Mouse (Mus musculus) heart, postnatal 10 days (tissue): ENCODE measurements at regions not wholly inside any gene's neighbourhood (a gene's known extent, or its start where the extent isn't known, plus 50 kb on each side); places are given as distances from the start of the nearest gene placed in this dataset.
"Not testable (repeated sequence)": the region's sequence is repeated elsewhere in the genome, so short reads cannot be mapped to it uniquely, and the experiment has no call there.

Experiments
- DNase-seq, 2 experiments: peaks; one replicate each; pipeline ENCODE4 v3.0.0; 2021
- intact Hi-C: fragments of 180-260 bp; cut with DNase I; formaldehyde crosslinking; loops from one replicate; pipeline ENCODE4 v1.15.1; 2025

DNA sequence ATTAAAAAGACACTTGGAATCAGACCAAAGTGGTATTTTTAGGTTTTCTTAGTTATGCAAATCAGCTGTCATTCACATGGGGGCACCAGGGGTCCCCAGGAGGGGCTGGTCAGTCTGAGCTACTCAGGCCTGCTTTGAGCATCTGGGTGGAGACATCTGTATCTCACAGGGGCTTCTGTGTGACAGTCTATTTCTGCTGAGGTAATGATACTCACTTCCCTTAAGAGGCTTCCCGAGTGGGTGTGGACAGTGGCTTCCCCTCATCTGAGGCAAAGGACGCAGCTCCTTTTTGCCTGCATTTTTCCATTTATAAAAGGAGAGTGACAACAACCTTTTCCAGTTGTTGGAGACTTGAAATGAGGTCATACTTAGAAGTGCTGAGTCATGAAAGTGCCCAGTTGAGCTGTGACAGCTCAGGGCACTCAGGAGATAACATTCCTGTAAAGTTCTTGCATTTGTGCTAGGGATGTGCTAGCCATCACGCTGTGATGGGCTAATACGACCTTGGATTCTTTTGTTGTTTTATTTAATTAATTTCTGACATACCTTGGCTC is 136.7 kb downstream of the Kcnrg start:
- intact Hi-C loops, result no loop called here
- DNase-seq, result peak in 1 of 2 experiments; percentile 21

DNA sequence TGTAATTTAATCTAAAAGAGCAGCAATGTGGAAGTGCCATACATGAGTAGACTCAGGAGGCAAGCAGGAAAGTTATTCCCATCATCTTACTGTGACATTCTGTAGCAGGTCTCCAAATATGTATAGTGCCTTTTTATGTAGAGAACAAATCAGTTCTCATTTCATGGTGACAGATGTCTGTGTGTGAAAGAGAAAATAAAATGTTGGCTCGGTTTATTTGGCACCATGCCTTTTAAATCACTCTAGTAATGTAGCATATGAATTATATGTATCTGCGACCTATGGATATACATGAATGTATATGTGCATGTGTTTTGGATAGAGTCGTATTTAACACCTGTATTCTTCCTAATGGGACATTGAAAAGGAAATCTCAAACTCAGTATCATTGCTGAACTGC is 146.2 kb downstream of the Kcnrg start:
- intact Hi-C loops, result no loop called here
- no peak for DNase-seq

DNA sequence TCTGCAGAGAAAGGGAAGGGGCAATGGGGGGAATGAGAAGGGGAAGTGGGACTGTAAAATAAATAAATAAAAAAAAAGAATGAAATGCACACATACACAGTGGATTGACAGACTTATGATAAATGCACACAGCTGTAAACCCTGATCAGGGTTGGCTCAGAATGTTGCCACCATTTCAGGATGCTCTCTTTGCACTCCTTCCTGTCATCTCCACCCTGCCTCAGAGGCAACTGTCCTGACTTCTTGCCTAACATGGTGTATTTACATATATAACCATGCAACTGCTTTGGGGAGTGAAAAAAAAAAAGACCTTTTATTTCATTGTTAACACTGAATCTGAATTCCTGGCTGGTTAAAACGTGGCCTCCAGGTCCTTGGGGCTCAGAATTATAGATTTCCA is 149.4 kb downstream of the Kcnrg start:
- intact Hi-C loops, result no loop called here
- no peak for DNase-seq

DNA sequence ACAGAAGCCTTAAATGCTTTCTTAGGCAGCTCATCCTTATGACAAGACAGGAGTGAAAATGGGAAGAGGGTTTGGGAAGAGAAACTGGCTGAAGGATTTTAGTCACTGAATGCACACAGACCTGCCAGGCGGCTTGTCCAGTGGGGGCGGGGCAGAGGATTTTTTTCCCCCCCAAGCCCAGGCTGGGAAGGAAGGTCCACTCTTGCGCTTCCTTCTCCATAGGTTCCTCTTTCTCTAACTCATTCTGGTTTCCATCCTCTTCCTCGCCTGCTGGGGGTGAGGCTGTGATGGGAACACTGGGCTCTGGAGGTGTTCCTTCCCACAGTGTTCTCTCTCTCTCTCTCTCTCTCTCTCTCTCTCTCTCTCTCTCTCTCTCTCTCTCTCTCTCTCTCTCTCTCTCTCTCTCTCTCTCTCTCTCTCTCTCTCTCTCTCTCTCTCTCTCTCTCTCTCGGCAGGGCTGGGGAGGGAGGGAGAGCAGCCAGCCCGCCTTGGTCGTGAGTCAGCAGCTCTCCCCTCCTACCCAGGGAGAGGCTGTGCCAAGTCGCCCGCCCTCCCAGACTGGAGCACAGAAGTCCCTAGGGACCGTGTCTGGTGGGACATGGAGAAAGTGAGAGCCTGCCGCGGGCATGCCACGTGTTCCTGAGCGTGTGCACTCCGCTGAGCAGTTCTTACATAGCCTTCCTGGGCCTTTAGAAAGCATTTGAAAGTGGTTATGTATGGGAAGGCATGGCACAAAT is 150.0 kb downstream of the Kcnrg start:
- DNase-seq, result peak; percentile 74 to 80
- intact Hi-C loops, result no loop called here

DNA sequence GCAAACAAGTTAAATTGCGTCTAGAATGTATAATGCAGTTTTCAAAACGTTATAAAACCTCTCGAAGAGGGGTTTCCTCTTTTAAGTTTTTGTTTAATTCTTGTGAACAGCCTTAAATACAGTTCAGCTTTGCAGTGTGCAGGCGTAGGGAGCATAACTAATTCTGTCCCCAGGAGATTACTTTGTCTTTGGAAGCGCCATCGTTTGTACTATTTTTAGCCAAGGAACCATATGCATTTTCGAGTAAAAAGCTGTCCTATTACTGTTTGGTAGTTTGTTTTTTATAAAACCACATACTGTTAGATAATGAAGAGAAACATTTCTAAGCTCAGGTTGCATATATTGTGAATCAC is 150.5 kb downstream of the Kcnrg start:
- intact Hi-C loops, result no loop called here
- no peak for DNase-seq

DNA sequence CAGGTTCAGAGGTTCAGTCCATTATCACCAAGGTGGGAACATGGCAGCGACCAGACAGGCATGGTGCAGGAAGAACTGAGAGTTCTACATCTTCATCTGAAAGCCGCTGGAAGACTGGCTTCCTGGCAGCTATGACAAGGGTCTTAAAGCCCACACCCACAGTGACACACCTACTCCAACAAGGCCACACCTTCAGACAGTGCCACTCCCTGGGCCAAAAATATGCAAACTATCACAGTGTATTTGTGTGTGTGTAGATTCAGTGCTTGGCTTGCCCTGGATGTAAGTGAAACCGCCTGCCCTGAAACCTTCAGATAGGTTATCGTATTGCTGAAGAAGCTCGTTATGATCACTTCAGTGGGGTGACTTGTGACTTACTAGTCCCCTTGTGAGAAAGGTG is 151.3 kb downstream of the Kcnrg start:
- intact Hi-C loops, result no loop called here

DNA sequence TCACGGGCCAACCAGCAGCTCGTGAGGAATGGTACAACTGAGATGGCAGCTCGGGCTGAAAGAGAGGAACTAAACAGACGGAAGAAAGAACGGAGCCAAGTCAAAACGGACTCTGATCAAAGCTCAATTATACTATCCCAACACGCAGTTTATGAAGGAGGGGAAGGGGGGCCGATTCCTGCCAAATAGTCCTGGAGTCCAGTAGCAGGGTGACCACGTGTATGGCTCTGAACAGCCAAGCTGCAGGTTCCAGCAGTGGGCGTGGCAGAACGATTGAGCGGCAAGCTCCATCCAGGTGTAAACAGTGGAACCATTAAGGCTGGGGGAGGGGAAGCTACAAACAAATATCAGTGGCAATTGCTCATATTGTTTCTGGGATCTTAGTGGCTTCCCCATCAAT is 152.9 kb downstream of the Kcnrg start:
- DNase-seq, intact Hi-C loops: not testable (repeated sequence)

More for the DNA sequence above, 151.3 kb downstream of the Kcnrg start:
- DNase-seq, result no peak

DNA sequence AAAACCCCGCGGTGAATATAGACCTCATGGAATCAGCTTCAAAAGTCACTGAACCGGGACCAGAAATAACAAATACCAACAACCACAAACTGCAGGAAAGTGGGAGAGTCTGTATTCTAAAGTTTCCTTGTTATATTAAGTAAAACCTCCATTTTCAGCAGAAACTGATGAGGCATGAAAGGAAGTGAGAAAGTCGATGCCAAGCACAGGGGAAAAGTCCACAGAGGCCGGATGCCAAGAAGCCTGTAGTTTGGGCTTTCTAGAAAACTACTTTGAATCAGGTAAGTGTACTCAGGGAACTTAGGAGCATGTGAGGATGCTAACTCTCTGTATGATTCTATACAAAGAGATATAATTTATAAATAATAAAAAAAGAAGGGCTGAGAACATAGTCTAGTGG is 154.8 kb downstream of the Kcnrg start:
- intact Hi-C loops, result no loop called here
- no peak for DNase-seq

DNA sequence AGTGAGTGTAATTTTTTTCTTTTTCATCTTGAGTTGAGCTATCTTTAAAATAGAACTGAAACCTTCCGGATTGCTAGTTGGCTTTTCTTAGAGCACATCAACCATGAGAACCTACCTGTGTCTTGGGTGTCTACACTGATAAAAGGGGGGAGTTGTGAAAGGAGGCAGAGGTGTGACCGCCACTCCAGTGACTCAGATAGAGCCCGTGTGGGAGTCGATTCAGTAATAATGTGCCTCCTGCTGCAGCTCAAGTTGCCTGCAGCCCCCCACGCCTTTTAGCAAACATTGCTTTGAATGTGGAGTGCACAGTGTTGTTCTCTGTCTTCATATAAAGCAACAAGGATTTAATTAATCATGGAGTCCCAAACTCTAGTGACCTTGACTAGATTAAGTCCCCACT is 162.6 kb downstream of the Kcnrg start:
- intact Hi-C loops, result no loop called here
- DNase-seq, result no peak

DNA sequence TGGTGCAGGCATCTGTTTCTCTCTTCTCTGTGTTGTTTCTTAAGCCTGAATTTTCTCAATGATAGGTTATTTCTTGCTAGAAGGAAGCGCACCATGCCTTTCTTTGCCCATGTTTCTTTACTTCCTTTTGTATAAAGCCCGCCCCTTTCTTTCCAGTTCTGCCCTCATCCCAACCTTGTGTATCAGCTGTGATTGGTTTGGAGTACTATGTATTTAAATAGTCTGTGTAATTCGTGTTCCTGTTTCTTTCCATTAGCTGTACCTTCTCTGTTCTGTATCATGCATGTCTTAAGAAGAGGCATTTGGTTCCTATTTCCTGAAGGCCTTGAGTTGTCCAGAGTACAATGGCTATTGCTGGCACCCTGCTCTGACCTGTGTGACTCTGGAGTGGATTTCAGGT is 166.9 kb downstream of the Kcnrg start:
- DNase-seq, result no peak
- intact Hi-C loops, result no loop called here

DNA sequence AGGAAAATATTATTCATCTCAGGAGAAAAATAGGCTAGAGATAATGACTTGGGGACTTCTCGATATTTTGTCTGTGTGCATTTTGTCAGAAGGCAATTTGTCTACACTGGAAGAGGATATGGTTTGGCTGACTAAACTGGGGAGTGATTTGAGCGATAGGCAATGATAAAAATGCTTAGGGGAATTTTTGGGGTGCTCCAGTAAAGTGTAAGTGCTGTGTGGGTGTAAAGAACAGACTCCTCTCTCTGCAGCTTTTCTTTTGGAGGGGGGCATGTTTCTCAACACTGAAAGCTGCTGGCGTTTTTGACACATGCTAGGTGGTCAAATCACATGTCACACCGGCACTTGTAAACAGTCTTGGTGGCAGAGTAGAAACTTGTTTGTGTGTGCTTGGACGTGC is 171.4 kb downstream of the Kcnrg start:
- intact Hi-C loops, result no loop called here
- DNase-seq, result no peak

DNA sequence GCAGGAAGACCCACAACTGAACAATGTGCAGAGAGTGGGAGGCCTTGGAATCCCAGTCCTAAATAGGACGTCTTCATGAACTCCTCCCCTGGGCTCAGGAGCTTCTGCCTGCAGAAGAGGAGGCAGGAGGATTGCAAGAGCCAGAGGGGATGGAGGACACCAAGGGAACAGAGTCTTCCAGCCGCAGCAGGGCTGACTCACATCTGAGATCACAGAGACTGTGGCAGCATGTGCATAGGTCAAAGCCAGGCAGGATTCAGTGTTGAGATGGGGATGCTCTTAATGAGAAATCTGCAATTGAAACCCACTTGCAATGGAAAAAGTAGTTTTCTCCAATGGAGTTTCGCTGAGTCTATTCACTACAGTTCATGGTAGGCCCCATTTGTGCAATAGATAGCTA is 175.9 kb downstream of the Kcnrg start:
- intact Hi-C loops, result no loop called here
- no peak for DNase-seq

DNA sequence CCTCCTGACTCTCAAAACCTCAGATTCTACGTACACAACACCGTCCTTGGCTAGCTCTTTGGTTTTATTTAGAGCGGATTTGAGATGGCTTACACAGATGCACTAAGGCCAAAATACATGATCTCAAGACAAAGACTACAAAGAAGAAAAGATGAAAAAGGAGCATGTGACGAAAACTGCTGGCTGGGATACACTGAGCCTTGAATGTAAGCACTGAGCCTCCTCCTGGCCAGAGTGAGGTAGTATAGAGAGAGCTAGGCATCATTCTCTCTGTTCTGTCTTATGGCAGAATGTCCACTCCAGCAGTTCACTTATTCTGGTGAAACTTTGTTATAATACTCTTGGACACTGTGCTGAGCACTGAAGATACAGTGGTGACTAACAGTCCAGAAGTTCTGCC is 177.4 kb downstream of the Kcnrg start:
- no peak for DNase-seq
- intact Hi-C loops, result no loop called here

DNA sequence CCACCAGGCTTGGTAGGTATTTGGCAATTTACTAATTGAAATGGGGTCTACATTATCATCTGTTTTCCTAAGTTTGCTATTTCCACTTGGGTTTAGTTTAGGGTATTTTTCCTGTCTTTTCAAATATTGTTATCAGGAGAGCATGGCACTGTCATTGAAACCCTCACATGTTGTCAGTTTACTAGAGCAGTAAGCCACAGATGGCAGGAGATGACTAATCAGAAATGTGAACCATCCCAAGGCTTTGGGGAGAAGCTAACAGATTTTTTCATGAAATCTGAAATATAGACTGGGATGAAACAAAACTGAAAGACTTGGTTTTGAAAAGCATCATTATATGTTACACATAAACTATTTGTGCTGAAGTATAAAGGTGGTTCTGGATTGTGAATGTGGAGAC is 178.8 kb downstream of the Kcnrg start:
- no peak for DNase-seq
- intact Hi-C loops, result no loop called here

DNA sequence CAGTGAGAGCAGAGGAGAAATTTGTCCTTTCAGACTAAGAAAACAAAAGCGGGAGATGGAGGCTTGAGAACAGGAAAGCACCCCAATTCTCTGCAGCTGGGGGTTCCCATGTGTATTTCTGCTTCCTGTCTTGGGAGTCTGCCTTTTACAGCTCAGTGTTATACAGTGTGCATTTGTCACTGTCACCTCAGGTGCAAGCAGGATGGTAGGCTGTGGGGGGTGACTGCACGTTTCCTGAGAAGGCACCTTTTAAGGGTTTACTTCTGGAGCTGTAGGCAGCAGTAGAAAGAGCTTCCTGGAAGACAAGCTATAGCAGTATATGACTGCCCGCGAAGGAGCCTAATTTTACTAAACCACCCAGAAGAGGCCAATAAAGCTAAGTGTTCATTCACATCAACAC is 180.5 kb downstream of the Kcnrg start:
- DNase-seq, result no peak
- intact Hi-C loops, result no loop called here

DNA sequence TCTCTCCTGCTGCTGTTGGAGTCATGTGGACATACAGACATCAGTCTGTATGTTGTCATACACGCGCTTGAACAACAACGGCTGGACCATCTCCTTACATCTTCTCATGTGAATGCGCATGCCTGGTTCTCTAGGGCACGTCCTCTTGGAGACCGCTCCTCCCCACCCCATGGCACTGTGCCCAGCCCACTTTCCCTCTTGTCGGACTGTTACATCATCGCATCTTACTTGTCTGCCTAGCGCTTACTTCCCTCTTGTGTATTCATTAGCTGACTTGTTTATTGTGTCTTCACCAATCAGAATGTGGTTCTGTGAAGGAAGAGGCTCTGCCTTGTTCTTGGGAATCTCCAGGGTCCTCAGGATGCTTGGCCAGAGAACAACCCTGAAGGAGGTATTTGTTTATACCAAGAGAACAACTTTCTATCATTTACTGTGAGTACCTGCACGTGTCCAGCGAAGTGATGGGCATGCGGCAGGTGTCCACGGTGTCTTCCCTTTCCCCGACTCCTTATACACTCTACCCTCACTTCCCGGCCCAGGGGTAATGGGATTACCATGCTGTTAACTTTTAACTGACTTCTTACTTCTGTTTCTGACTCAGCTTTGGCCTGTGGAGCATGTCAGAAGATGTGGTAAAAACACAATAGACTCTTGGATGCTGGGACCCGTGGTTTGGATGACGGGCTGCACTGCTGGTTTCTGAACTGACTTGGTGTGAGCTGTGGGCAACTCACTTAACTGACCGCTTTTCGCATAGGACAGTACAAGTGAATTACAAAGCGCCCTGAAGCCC is 181.9 kb downstream of the Kcnrg start:
- intact Hi-C loops, result no loop called here

DNA sequence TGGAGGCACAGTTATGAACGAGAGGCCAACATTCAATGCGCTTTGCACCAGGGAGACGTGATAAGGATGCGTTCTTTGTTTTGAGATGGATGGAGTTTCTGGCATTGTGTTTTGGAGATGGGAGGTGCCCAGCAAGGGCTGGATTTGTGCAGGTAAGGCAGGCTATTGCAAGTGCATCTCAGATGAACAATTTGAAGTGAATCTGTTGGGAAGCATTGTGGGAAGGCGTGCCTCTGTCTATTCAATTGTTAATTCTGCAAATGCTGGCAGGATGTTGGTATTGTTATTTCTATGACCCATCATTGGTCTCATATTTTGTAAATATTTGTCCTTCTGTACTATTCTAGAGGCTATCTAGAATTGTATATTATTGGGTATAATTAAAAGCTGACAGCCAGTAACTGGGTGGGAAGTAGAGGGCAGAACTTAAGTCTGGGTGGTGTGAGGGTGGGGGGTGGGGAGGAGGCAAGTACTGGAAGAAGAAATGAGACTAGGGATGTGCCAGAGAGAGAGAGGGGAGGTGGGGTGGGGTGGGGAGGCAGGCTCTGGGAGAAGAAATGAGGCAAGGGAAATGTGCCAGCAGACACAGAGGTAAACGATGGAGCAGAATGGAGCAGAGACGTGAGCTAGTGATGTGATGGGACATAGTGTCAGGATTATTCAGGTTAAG is 188.9 kb downstream of the Kcnrg start:
- intact Hi-C loops, result no loop called here
- DNase-seq, result no peak

More for the DNA sequence above, 181.9 kb downstream of the Kcnrg start:
- DNase-seq, result peak; percentile 36 to 38

DNA sequence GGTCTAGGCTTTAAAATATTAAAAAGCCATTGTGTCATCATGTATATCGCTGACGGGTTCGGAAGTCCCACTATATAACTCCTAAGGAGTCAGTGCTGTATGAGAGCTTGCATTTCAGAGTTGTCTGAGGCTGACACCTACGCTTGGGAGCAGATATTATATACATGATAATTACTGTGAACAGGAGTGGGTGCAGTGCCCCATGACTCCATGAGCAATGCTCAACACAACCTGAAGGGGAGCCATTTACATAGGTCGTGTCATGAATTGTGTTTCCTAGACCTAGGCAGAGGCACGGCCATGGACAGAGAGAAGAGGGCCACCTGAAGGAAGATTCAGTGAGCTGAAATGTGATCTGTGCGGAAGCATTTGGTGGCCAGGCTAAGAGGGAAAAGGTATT is 189.4 kb downstream of the Kcnrg start:
- intact Hi-C loops, result no loop called here
- no peak for DNase-seq

DNA sequence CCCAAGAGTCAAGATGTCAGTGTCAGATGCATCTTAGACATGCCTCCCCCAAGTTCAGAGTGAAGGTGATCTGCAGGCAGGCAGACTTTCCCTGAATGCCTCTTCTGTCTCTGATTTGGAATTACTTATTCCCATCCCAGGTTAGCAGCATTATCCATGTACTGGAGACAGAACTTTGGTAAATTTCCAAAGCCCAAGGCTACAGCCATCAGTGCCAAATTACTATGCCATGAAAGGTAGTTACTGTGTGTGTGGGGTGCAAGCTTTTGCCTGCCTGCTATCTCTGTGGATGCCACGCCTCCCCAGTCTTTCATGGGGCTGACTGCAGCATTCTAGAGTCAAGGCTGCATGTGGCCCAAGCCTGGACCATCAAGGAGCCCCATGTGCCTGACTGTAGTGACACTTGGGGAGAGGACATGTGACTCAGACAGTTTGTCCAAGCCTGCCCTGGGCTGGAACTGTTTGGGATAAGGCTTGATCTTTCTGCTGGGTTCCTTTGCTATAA is 196.2 kb downstream of the Kcnrg start:
- no peak for DNase-seq
- intact Hi-C loops, result no loop called here

DNA sequence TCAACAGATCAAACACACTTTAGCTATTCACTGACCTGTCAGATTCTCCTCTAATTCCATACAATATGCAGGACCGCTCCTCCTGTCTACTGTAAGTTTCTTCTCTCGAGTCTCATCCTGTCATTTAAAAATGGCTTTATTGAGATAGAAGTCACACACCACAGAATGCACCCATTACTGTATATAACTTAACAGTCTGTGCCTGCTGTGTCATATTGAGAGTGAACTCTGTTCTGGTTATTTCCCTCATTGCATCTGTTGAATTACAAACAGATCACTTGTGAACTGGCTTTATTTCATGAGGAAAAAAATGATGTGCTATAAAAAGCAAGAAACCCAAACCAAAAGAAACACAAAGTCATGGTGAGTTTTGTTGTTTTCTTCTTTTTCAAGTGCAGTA is 198.2 kb downstream of the Kcnrg start:
- no peak for DNase-seq
- intact Hi-C loops, result no loop called here

DNA sequence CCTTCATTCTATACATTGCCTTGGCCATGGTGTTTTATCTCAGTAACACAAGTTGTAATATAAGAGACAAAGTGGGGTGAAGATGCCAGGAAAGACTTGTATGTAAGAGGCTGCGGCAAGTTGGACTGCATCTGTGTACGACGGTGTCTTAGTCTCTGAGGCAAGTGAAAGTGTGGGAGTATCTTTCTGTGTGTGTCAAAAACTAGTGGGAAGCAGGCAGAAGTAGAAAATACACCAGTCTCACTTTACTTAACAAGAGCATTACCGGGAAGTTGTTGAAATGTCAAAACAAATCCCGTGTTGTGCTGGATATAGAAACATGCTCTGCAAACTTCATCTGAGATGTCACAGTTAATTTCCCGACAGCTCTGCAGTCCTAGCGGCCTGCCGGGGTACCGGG is 200.9 kb downstream of the Kcnrg start:
- no peak for DNase-seq
- intact Hi-C loops, result no loop called here
